Mouse (Mus musculus) embryonic fibroblast, embryonic 13.5 days (primary cell): ENCODE measurements around the gene Sdha. TPM values are rescaled to one million over a fixed set of nuclear protein-coding genes. Genes with fewer than 3 reads are reported as not detected.

Experiments
- H3K27ac ChIP-seq: 2 replicates; pipeline ENCODE4 v1.5.1; 2012; ENCODE audit warnings: low read length, control low read depth, inconsistent platforms; ENCODE audit not compliant: insufficient read depth
- H3K4me1 ChIP-seq: 2 replicates; pipeline ENCODE4 v1.6.1; 2011; ENCODE audit warnings: low read length; ENCODE audit not compliant: control insufficient read depth, insufficient read depth
- H3K4me3 ChIP-seq: 2 replicates; pipeline ENCODE4 v1.5.1; 2011; ENCODE audit warnings: mild to moderate bottlenecking, control low read depth, low read length; ENCODE audit not compliant: insufficient read depth
- CTCF ChIP-seq: IDR thresholded peaks from 2 replicates; pipeline ENCODE4 v1.5.1; 2011; ENCODE audit warnings: mild to moderate bottlenecking, control low read depth, low read length, moderate library complexity, borderline replicate concordance; ENCODE audit not compliant: insufficient read depth
- POLR2A ChIP-seq: IDR thresholded peaks from 2 replicates; pipeline ENCODE4 v1.6.1; 2011; ENCODE audit warnings: low read depth, mild to moderate bottlenecking, control low read depth, low read length, moderate library complexity
- polyA plus RNA-seq: library from polyadenylated mRNA; stranded (reverse); fragments of >200 nt; gene quantifications from 2 replicates; pipeline ENCODE4 v1.2.4, GENCODE M21; 2011; ENCODE audit warnings: low read depth; ENCODE audit not compliant: missing spikeins, insufficient read length

Sdha gene
- 224 and 225 TPM in 2 replicates for polyA plus RNA-seq

- Histone ChIP-seq H3K4me1 (peaks cover 5% of the 10 kb centered on the region; the same call in 1 of the 2 replicates), H3K27ac (no peak within 1 kb of the TSS), H3K4me3 (peak within 1 kb of the TSS; percentile 79)
- TF ChIP-seq POLR2A: peak; percentile 96
- no peak for TF ChIP-seq CTCF
These were observed at the start of gene Sdha, which contains the start of gene Ccdc127 for GRCm38 (mm10) chr13:74349566-74350434. Gene Sdha (minus strand): TSS chr13:74350280. Gene Ccdc127 (plus strand): TSS chr13:74350309.

GRCm38 (mm10) chr13:74399298-74399839, 49.3 kb upstream of the Sdha start, which contains the start of gene Ftl1-ps1:
Gene Ftl1-ps1 (plus strand): TSS chr13:74399694.
- no peak for TF ChIP-seq POLR2A
- TF ChIP-seq CTCF: no peak
- H3K4me3 ChIP-seq: no peak within 1 kb of the TSS

GRCm38 (mm10) chr13:74391156-74391555, 41.1 kb upstream of the Sdha start:
- H3K4me1 ChIP-seq: no peaks in the 10 kb centered on the region
- H3K27ac ChIP-seq: no peak overlapping the region
- TF ChIP-seq CTCF: no peak
- no peak for TF ChIP-seq POLR2A
- H3K4me3 ChIP-seq: no peak overlapping the region

More at GRCm38 (mm10) chr13:74399298-74399839, 49.3 kb upstream of the Sdha start, which contains the start of gene Ftl1-ps1:
- H3K4me1 ChIP-seq: no peaks in the 10 kb centered on the region
- no peak within 1 kb of the TSS for H3K27ac ChIP-seq

- Histone ChIP-seq H3K4me1 (no peaks in the 10 kb centered on the region), H3K27ac (no peak within 1 kb of the TSS), H3K4me3 (peak within 1 kb of the TSS; percentile 99)
- TF ChIP-seq CTCF (no peak), POLR2A (peak; percentile 79)
These were observed 40.4 kb upstream of the Sdha start, which contains the start of gene Zfp72 for GRCm38 (mm10) chr13:74390371-74390990. Gene Zfp72 (minus strand): TSS chr13:74390836.

- Histone ChIP-seq H3K4me3 (peak overlapping the region; percentile 99), H3K27ac (no peak overlapping the region), H3K4me1 (no peaks in the 10 kb centered on the region)
- no peak for TF ChIP-seq CTCF
- TF ChIP-seq POLR2A: no peak
These were observed 39.6 kb upstream of the Sdha start for GRCm38 (mm10) chr13:74389730-74390129.

- TF ChIP-seq CTCF (no peak), POLR2A (no peak)
- Histone ChIP-seq H3K27ac (peak overlapping the region; percentile 40; the same call in 1 of the 2 replicates), H3K4me1 (no peaks in the 10 kb centered on the region), H3K4me3 (no peak overlapping the region)
These were observed 32.2 kb upstream of the Sdha start for GRCm38 (mm10) chr13:74382289-74382688.

- TF ChIP-seq CTCF: no peak
- TF ChIP-seq POLR2A: no peak
- Histone ChIP-seq H3K4me1 (no peaks in the 10 kb centered on the region), H3K4me3 (no peak overlapping the region), H3K27ac (peak overlapping the region; percentile 40; the same call in 1 of the 2 replicates)
These were observed 31.6 kb upstream of the Sdha start for GRCm38 (mm10) chr13:74381533-74382276.

- no peak for TF ChIP-seq CTCF
- TF ChIP-seq POLR2A: no peak
- H3K4me3 ChIP-seq: no peak within 1 kb of the TSS
These were observed 13.8 kb upstream of the Sdha start, which contains the start of gene Lrrc14b for GRCm38 (mm10) chr13:74363859-74364235. Gene Lrrc14b (minus strand): TSS chr13:74364005.

More at GRCm38 (mm10) chr13:74363859-74364235, 13.8 kb upstream of the Sdha start, which contains the start of gene Lrrc14b:
- peaks cover 6% of the 10 kb centered on the region; the same call in 1 of the 2 replicates for H3K4me1 ChIP-seq
- no peak within 1 kb of the TSS for H3K27ac ChIP-seq
